Mouse (Mus musculus): ENCODE measurements around the gene Tbc1d7. TPM values are rescaled to one million over a fixed set of nuclear protein-coding genes. Genes with fewer than 3 reads are reported as not detected.
A peak's percentile ranks its signal among the peaks of the same experiment; 100 is the strongest.

Gene Tbc1d7
- polyA plus RNA-seq, 1 experiment from 2014 or later = 57.8 TPM

DNA sequence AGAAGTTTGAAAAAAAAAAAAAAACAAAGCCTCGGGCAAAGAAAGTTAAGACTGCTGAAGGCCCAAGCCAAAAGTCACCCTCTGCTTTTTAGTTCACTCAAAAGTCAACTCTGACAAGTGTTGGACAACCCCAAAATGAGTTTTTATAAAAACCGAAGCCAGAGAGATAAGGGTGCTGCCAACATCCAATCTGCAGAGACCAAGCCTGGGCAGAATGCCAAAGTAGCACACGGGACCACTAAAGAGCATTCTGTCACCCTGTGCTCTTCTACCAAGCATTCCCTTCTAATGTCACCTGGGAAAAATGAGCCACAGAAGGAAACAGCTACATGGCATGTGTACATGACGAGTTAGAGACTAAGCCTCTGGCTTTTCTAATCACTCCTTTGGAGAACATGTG is 36.8 kb downstream of the Tbc1d7 start:
- peak overlapping the region; percentile 97 for H3K27ac ChIP-seq (ENCODE audit: low read length)
- H3K27me3 ChIP-seq (ENCODE audit: control insufficient read depth, insufficient read depth, low read length) = no peaks in the 10 kb centered on the region
- H3K4me3 ChIP-seq (ENCODE audit: low read length) = no peak overlapping the region
- WGBS = 12% methylated on average over 4 of the region's 4 CpGs
- H3K9ac ChIP-seq (ENCODE audit: low read length) = no peak overlapping the region
- no peak overlapping the region for H3K4me2 ChIP-seq (ENCODE audit: low read depth, low read length)
- no peaks in the 10 kb centered on the region for H3K36me3 ChIP-seq (ENCODE audit: control insufficient read depth, insufficient read depth)
- peaks cover 43% of the 10 kb centered on the region for H3K4me1 ChIP-seq (ENCODE audit: control insufficient read depth, insufficient read depth, low read length)
- peak; percentile 78 for ATAC-seq (replicated peaks; ENCODE audit: extremely low read depth, insufficient read depth, low FRiP score)
- H3K9me3 ChIP-seq (replicated peaks; ENCODE audit: control insufficient read depth, low read length) = no peaks in the 10 kb centered on the region

DNA sequence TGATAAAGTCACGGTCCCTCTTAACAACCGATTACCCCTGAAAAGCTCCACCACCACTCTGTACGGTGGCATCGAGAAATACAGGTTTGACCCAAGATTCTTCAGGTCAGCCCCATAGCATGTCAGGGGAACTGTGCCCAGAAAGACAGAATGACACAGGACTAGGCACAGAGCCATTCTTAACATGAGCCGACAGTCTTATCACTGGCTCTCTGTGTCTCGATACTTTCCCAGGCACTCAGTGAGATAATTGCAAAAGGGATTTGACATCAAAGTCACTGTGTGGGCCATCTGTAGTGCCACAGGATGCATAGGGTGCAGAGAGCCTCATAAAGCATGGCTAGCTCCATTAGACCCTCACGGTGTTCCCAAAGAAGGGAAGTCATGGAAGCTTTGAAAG is 37.9 kb downstream of the Tbc1d7 start:
- WGBS = 28% methylated on average over 7 of the region's 7 CpGs
- Histone ChIP-seq H3K27ac (ENCODE audit: low read length) (peak overlapping the region; percentile 97), H3K9me3 (replicated peaks; ENCODE audit: control insufficient read depth, low read length) (no peaks in the 10 kb centered on the region), H3K4me3 (ENCODE audit: low read length) (no peak overlapping the region), H3K4me1 (ENCODE audit: control insufficient read depth, insufficient read depth, low read length) (peaks cover 43% of the 10 kb centered on the region), H3K36me3 (ENCODE audit: control insufficient read depth, insufficient read depth) (no peaks in the 10 kb centered on the region), H3K9ac (ENCODE audit: low read length) (no peak overlapping the region), H3K27me3 (ENCODE audit: control insufficient read depth, insufficient read depth, low read length) (no peaks in the 10 kb centered on the region), H3K4me2 (ENCODE audit: low read depth, low read length) (no peak overlapping the region)
- peak; percentile 50 for ATAC-seq (replicated peaks; ENCODE audit: extremely low read depth, insufficient read depth, low FRiP score)

DNA sequence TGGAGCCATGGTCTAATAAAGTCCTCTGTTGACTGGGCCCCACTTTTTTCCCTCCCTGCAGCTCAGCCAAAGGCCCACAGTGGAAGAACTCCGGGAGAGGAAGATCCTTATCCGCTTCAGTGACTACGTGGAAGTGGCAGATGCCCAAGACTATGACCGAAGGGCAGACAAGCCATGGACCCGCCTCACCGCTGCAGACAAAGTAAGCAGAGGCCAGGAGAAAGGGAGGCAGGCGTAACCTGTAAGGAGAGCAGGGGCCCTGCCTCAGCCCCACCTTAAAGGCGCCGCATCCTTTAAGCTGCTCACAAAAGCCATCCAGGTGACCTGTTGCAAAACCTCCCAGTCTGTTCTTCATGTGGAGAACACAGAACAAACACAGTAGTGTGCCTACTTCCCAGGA is 38.4 kb downstream of the Tbc1d7 start:
- Histone ChIP-seq H3K9ac (ENCODE audit: low read length) (no peak overlapping the region), H3K4me2 (ENCODE audit: low read depth, low read length) (no peak overlapping the region), H3K9me3 (replicated peaks; ENCODE audit: control insufficient read depth, low read length) (no peaks in the 10 kb centered on the region), H3K27me3 (ENCODE audit: control insufficient read depth, insufficient read depth, low read length) (no peaks in the 10 kb centered on the region), H3K36me3 (ENCODE audit: control insufficient read depth, insufficient read depth) (no peaks in the 10 kb centered on the region), H3K27ac (ENCODE audit: low read length) (peak overlapping the region; percentile 97), H3K4me3 (ENCODE audit: low read length) (no peak overlapping the region), H3K4me1 (ENCODE audit: control insufficient read depth, insufficient read depth, low read length) (peaks cover 43% of the 10 kb centered on the region)
- no peak for ATAC-seq (replicated peaks; ENCODE audit: extremely low read depth, insufficient read depth, low FRiP score)
- 54% methylated on average over 9 of the region's 9 CpGs for WGBS

DNA sequence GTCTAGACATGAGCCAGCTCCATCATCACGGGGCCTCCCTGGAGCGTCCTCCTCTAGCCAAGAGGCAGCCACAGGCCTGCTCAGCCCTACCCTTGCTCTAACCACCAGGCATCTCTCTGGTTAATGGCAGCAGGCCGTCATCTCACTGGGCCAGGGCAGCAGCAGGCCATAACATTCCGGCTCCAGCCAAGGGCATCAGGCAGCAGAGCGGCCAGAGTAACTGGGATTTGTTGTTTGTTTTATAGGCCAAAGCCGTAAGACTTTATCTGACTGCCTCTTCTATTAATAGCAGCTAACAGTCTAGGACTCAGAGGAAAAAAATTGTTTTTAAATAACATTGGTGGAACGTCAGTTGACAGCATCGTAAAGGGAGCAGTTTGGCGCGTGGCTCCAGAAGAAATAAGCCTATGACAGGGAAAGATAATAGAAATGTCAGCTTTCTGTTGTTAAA is 39.5 kb downstream of the Tbc1d7 start:
- no peak overlapping the region for H3K4me2 ChIP-seq (ENCODE audit: low read depth, low read length)
- peak overlapping the region; percentile 39 for H3K9ac ChIP-seq (ENCODE audit: low read length)
- no peaks in the 10 kb centered on the region for H3K36me3 ChIP-seq (ENCODE audit: control insufficient read depth, insufficient read depth)
- H3K4me3 ChIP-seq (ENCODE audit: low read length) = no peak overlapping the region
- no peaks in the 10 kb centered on the region for H3K9me3 ChIP-seq (replicated peaks; ENCODE audit: control insufficient read depth, low read length)
- ATAC-seq (replicated peaks; ENCODE audit: extremely low read depth, insufficient read depth, low FRiP score) = peak; percentile 50
- H3K27ac ChIP-seq (ENCODE audit: low read length) = peak overlapping the region; percentile 97
- peaks cover 43% of the 10 kb centered on the region for H3K4me1 ChIP-seq (ENCODE audit: control insufficient read depth, insufficient read depth, low read length)
- no peaks in the 10 kb centered on the region for H3K27me3 ChIP-seq (ENCODE audit: control insufficient read depth, insufficient read depth, low read length)
- WGBS = 17% methylated on average over 10 of the region's 10 CpGs

DNA sequence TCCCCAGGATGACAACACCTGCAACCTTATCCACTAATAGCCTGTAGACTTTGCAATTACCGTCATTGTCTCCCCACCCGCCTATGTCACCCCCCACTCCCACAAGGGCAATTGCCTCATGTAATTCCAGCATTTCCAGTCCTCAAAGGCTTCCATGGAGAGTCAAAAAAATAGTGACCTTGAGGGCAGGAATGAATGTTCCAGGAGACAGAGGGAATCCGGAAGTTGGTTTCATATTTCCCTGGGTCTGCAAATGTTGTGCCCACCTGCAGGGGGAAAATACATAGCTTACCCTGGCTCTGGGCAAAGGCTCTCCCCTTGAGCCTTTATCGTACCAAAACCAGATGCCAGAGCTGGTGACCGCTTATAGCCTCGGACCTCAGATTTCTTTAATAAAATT is 41.1 kb downstream of the Tbc1d7 start:
- no peak overlapping the region for H3K27ac ChIP-seq (ENCODE audit: low read length)
- H3K4me3 ChIP-seq (ENCODE audit: low read length) = no peak overlapping the region
- H3K4me2 ChIP-seq (ENCODE audit: low read depth, low read length) = no peak overlapping the region
- H3K27me3 ChIP-seq (ENCODE audit: control insufficient read depth, insufficient read depth, low read length) = no peaks in the 10 kb centered on the region
- no peaks in the 10 kb centered on the region for H3K36me3 ChIP-seq (ENCODE audit: control insufficient read depth, insufficient read depth)
- H3K9ac ChIP-seq (ENCODE audit: low read length) = no peak overlapping the region
- peaks cover 43% of the 10 kb centered on the region for H3K4me1 ChIP-seq (ENCODE audit: control insufficient read depth, insufficient read depth, low read length)
- H3K9me3 ChIP-seq (replicated peaks; ENCODE audit: control insufficient read depth, low read length) = no peaks in the 10 kb centered on the region
- no peak for ATAC-seq (replicated peaks; ENCODE audit: extremely low read depth, insufficient read depth, low FRiP score)
- WGBS = 83% methylated on average over 6 of the region's 6 CpGs

DNA sequence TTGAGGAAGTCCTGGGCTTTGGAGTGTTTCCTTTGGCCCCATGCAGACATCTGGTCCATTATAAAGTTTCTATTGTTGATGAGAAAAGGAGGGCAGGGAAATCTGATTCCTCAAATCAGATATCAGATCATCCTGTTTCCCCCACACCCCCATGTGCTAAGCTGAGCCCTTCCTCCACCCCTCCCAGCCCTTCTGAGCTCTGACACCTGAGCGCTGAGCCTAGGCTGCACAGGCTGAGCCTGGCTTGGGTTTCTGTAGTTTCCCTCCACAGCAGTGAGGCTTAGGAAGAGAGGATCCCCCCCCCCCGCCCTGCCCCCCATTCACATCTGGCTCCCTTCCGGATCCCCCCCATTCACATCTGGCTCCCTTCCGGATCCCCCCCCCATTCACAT is 46.6 kb downstream of the Tbc1d7 start:
- Histone ChIP-seq H3K4me2 (ENCODE audit: low read depth, low read length) (no peak overlapping the region), H3K4me1 (ENCODE audit: control insufficient read depth, insufficient read depth, low read length) (peaks cover 12% of the 10 kb centered on the region), H3K36me3 (ENCODE audit: control insufficient read depth, insufficient read depth) (no peaks in the 10 kb centered on the region), H3K9me3 (replicated peaks; ENCODE audit: control insufficient read depth, low read length) (no peaks in the 10 kb centered on the region), H3K27ac (ENCODE audit: low read length) (no peak overlapping the region; the same call in 1 of the 2 replicates), H3K27me3 (ENCODE audit: control insufficient read depth, insufficient read depth, low read length) (no peaks in the 10 kb centered on the region), H3K9ac (ENCODE audit: low read length) (no peak overlapping the region; the same call in 1 of the 2 replicates), H3K4me3 (ENCODE audit: low read length) (no peak overlapping the region)
- ATAC-seq (replicated peaks; ENCODE audit: extremely low read depth, insufficient read depth, low FRiP score) = 0 out of 2 replicates have a peak, but pooled peaks have one; percentile 62
- WGBS = 16% methylated on average over 4 of the region's 4 CpGs

DNA sequence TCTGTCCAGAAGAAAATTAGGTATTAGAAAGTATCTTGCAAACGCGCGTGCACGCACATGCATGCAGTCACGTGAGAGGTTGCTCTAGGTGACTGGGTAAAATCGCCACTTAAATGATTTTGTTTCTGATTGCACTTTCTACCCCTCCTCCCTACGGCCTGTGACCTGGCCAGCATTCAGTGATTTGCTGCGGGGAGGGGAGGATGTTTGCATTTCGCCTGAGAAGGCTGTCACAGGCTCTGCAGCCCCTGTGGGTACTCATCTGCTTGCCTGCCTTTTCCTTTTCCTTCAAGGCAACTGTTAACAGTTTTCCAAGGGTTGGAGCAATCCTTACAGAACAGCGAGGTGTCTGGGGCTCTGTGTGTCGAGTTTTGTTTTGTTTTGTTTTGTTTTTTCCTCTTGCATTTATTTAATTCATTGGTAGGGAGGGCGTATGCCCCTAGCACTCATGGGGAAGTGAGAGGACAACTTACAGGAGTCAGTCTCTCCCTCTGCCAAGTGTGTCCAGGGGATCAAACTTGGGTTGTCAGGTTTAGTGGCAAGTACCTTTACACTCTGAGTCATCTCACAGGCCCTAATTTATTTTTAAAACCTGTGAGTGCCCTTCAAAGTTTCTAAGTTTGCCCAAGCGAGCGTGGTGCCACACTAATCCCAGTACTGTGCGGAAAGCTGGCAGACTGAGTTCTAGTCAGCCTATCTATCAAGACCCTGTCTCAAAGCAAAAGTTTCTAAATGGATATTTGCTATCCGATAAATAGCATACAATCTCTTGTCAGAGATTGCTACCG is 47.2 kb downstream of the Tbc1d7 start:
- H3K9ac ChIP-seq (ENCODE audit: low read length) = peak overlapping the region; percentile 0; the same call in 1 of the 2 replicates
- peak overlapping the region; percentile 53 for H3K27ac ChIP-seq (ENCODE audit: low read length)
- ATAC-seq (replicated peaks; ENCODE audit: extremely low read depth, insufficient read depth, low FRiP score) = 0 out of 2 replicates have a peak, but pooled peaks have one; percentile 23
- H3K9me3 ChIP-seq (replicated peaks; ENCODE audit: control insufficient read depth, low read length) = no peaks in the 10 kb centered on the region
- H3K27me3 ChIP-seq (ENCODE audit: control insufficient read depth, insufficient read depth, low read length) = no peaks in the 10 kb centered on the region
- H3K4me2 ChIP-seq (ENCODE audit: low read depth, low read length) = peak overlapping the region; percentile 5; the same call in 1 of the 2 replicates
- WGBS = 48% methylated on average over 17 of the region's 17 CpGs
- H3K36me3 ChIP-seq (ENCODE audit: control insufficient read depth, insufficient read depth) = no peaks in the 10 kb centered on the region
- H3K4me3 ChIP-seq (ENCODE audit: low read length) = no peak overlapping the region
- H3K4me1 ChIP-seq (ENCODE audit: control insufficient read depth, insufficient read depth, low read length) = peaks cover 12% of the 10 kb centered on the region

DNA sequence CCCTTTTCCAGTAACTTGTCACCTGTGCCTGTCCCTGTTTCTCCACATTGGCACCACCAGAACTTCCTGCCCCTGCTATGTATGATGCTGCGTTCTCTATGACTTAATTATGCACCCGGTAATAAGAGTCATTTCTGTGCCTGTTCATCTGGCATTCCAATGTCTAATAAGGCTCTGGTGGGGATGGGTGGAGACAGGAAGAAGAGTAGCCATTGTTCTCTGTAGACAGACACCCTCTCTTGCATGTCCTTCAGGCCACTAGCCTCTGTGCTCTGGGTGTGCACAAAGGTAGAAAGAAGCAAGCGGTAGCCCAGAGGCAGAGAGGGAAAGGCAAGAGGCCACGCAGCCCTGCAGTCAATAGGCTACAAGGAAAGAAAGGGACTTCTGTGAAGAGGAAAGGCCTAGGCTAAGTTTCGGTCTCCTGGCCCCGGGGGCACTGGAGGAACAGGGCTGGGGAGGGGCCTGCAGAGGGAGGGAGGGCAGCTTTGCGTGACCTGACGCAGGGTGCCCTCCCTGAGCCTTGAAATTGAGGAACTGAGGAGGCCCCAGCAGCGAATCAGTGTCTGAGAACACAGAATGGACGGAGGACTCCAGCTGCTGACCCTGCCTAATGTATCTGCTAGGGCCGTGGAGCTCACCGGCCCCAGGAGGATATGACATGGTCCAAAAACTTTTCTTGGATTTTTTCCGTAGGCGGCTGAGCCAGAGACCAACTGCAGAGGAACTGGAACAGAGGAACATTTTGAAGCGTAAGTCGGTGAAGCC is 48.8 kb downstream of the Tbc1d7 start:
- H3K4me3 ChIP-seq (ENCODE audit: low read length) = no peak overlapping the region
- no peak for ATAC-seq (replicated peaks; ENCODE audit: extremely low read depth, insufficient read depth, low FRiP score)
- no peak overlapping the region for H3K9ac ChIP-seq (ENCODE audit: low read length)
- H3K27ac ChIP-seq (ENCODE audit: low read length) = no peak overlapping the region
- WGBS = 68% methylated on average over 14 of the region's 16 CpGs
- H3K9me3 ChIP-seq (replicated peaks; ENCODE audit: control insufficient read depth, low read length) = no peaks in the 10 kb centered on the region
- peaks cover 12% of the 10 kb centered on the region for H3K4me1 ChIP-seq (ENCODE audit: control insufficient read depth, insufficient read depth, low read length)
- no peaks in the 10 kb centered on the region for H3K27me3 ChIP-seq (ENCODE audit: control insufficient read depth, insufficient read depth, low read length)
- H3K36me3 ChIP-seq (ENCODE audit: control insufficient read depth, insufficient read depth) = no peaks in the 10 kb centered on the region
- H3K4me2 ChIP-seq (ENCODE audit: low read depth, low read length) = no peak overlapping the region

DNA sequence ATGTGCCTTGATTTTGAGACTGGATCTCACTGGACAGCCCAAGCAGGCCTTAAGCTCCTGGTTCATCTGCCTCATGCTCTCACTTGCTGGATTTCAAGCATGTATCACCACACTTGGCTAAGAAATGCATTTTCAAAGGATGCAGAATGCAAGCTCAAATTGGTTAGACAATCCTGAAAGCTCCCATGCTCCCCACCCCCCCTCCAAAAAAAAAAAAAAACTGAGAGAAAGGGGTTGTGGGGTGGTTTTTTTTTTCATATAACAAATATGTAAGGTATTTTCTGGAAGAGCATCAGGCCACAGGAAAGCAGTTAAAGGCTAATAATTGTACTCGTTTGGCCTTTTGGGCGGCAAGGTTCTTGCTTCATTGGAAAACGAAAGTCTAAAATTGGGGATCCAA is 58.2 kb downstream of the Tbc1d7 start:
- no peaks in the 10 kb centered on the region for H3K36me3 ChIP-seq (ENCODE audit: control insufficient read depth, insufficient read depth)
- 91% methylated on average over 3 of the region's 3 CpGs for WGBS
- no peak overlapping the region for H3K4me3 ChIP-seq (ENCODE audit: low read length)
- no peaks in the 10 kb centered on the region for H3K4me1 ChIP-seq (ENCODE audit: control insufficient read depth, insufficient read depth, low read length)
- no peak for ATAC-seq (replicated peaks; ENCODE audit: extremely low read depth, insufficient read depth, low FRiP score)
- H3K27ac ChIP-seq (ENCODE audit: low read length) = no peak overlapping the region
- no peak overlapping the region for H3K4me2 ChIP-seq (ENCODE audit: low read depth, low read length)
- H3K9me3 ChIP-seq (replicated peaks; ENCODE audit: control insufficient read depth, low read length) = 0 out of 2 replicates have a peak, but pooled peaks cover 4% of the 10 kb centered on the region
- H3K9ac ChIP-seq (ENCODE audit: low read length) = no peak overlapping the region
- H3K27me3 ChIP-seq (ENCODE audit: control insufficient read depth, insufficient read depth, low read length) = no peaks in the 10 kb centered on the region

Measured in heart, embryonic 16.5 days (tissue).